Mouse (Mus musculus): ENCODE data around the gene Syne1. TPM values are rescaled to one million over a fixed set of nuclear protein-coding genes. Genes with fewer than 3 reads are reported as not detected.

Gene Syne1
- polyA plus RNA-seq, 1 experiment from 2014 or later: 7.9 TPM

GRCm38 (mm10) chr10:5343211-5343610 is 208.1 kb downstream of the Syne1 start:
- Histone ChIP-seq H3K27ac (ENCODE audit: low read depth) (no peak overlapping the region), H3K9me3 (ENCODE audit: low read depth, low read length) (no peaks in the 10 kb centered on the region), H3K36me3 (ENCODE audit: insufficient read depth) (no peaks in the 10 kb centered on the region), H3K4me2 (no peak overlapping the region), H3K27me3 (ENCODE audit: insufficient read depth, low read length) (no peaks in the 10 kb centered on the region), H3K9ac (no peak overlapping the region), H3K4me1 (ENCODE audit: insufficient read depth) (no peaks in the 10 kb centered on the region), H3K4me3 (ENCODE audit: low read depth, low read length) (no peak overlapping the region)
- WGBS: 43% methylated on average over 4 of the region's 4 CpGs
- ATAC-seq (ENCODE audit: insufficient read depth) (no peak), DNase-seq (no peak)
- TF ChIP-seq CTCF (IDR thresholded peaks at IDR 0.05; ENCODE audit: low read depth): no peak

GRCm38 (mm10) chr10:5336394-5336793 is 214.9 kb downstream of the Syne1 start:
- DNase-seq (no peak), ATAC-seq (ENCODE audit: insufficient read depth) (no peak)
- Histone ChIP-seq H3K4me2 (no peak overlapping the region), H3K4me3 (ENCODE audit: low read depth, low read length) (no peak overlapping the region), H3K36me3 (ENCODE audit: insufficient read depth) (no peaks in the 10 kb centered on the region), H3K4me1 (ENCODE audit: insufficient read depth) (no peaks in the 10 kb centered on the region), H3K27ac (ENCODE audit: low read depth) (no peak overlapping the region), H3K9me3 (ENCODE audit: low read depth, low read length) (no peaks in the 10 kb centered on the region), H3K9ac (no peak overlapping the region), H3K27me3 (ENCODE audit: insufficient read depth, low read length) (no peaks in the 10 kb centered on the region)
- peak; percentile 50 for TF ChIP-seq CTCF (IDR thresholded peaks at IDR 0.05; ENCODE audit: low read depth)

GRCm38 (mm10) chr10:5332801-5333200 is 218.5 kb downstream of the Syne1 start:
- Histone ChIP-seq H3K9ac (no peak overlapping the region), H3K4me2 (no peak overlapping the region), H3K4me3 (ENCODE audit: low read depth, low read length) (no peak overlapping the region), H3K27ac (ENCODE audit: low read depth) (no peak overlapping the region), H3K9me3 (ENCODE audit: low read depth, low read length) (no peaks in the 10 kb centered on the region), H3K27me3 (ENCODE audit: insufficient read depth, low read length) (no peaks in the 10 kb centered on the region), H3K36me3 (ENCODE audit: insufficient read depth) (no peaks in the 10 kb centered on the region), H3K4me1 (ENCODE audit: insufficient read depth) (no peaks in the 10 kb centered on the region)
- ATAC-seq (ENCODE audit: insufficient read depth) (no peak), DNase-seq (no peak)
- WGBS: 82% methylated on average over 5 of the region's 5 CpGs
- no peak for TF ChIP-seq CTCF (IDR thresholded peaks at IDR 0.05; ENCODE audit: low read depth)

- no peak for TF ChIP-seq CTCF (IDR thresholded peaks at IDR 0.05; ENCODE audit: low read depth)
- 60% methylated on average over 9 of the region's 9 CpGs for WGBS
- H3K27me3 ChIP-seq (ENCODE audit: insufficient read depth, low read length): no peaks in the 10 kb centered on the region
- ATAC-seq (ENCODE audit: insufficient read depth) (no peak), DNase-seq (no peak)
- no peak overlapping the region for H3K9ac ChIP-seq
- H3K36me3 ChIP-seq (ENCODE audit: insufficient read depth): no peaks in the 10 kb centered on the region
- no peaks in the 10 kb centered on the region for H3K9me3 ChIP-seq (ENCODE audit: low read depth, low read length)
- no peaks in the 10 kb centered on the region for H3K4me1 ChIP-seq (ENCODE audit: insufficient read depth)
- H3K4me3 ChIP-seq (ENCODE audit: low read depth, low read length): no peak overlapping the region
- no peak overlapping the region for H3K4me2 ChIP-seq
- H3K27ac ChIP-seq (ENCODE audit: low read depth): no peak overlapping the region
Observed at GRCm38 (mm10) chr10:5326716-5327115, 224.6 kb downstream of the Syne1 start.

- 68% methylated on average over 11 of the region's 11 CpGs for WGBS
Observed at GRCm38 (mm10) chr10:5323741-5324395, 227.4 kb downstream of the Syne1 start.

GRCm38 (mm10) chr10:5322562-5322961 is 228.7 kb downstream of the Syne1 start:
- no peak overlapping the region for H3K4me2 ChIP-seq
- no peaks in the 10 kb centered on the region for H3K4me1 ChIP-seq (ENCODE audit: insufficient read depth)
- ATAC-seq (ENCODE audit: insufficient read depth) (no peak), DNase-seq (no peak)
- TF ChIP-seq CTCF (IDR thresholded peaks at IDR 0.05; ENCODE audit: low read depth): 0 out of 2 replicates have a peak, but pooled peaks have one; percentile 4
- 27% methylated on average over 7 of the region's 7 CpGs for WGBS
- no peaks in the 10 kb centered on the region for H3K36me3 ChIP-seq (ENCODE audit: insufficient read depth)
- H3K27ac ChIP-seq (ENCODE audit: low read depth): no peak overlapping the region
- H3K4me3 ChIP-seq (ENCODE audit: low read depth, low read length): no peak overlapping the region
- H3K9ac ChIP-seq: no peak overlapping the region
- no peaks in the 10 kb centered on the region for H3K9me3 ChIP-seq (ENCODE audit: low read depth, low read length)
- H3K27me3 ChIP-seq (ENCODE audit: insufficient read depth, low read length): no peaks in the 10 kb centered on the region

More at GRCm38 (mm10) chr10:5323741-5324395, 227.4 kb downstream of the Syne1 start:
- no peak for TF ChIP-seq CTCF (IDR thresholded peaks at IDR 0.05; ENCODE audit: low read depth)
- no peak for ATAC-seq (ENCODE audit: insufficient read depth)
- H3K4me2 ChIP-seq: no peak overlapping the region
- no peaks in the 10 kb centered on the region for H3K9me3 ChIP-seq (ENCODE audit: low read depth, low read length)
- no peaks in the 10 kb centered on the region for H3K4me1 ChIP-seq (ENCODE audit: insufficient read depth)
- no peak overlapping the region for H3K9ac ChIP-seq
- no peaks in the 10 kb centered on the region for H3K36me3 ChIP-seq (ENCODE audit: insufficient read depth)
- no peak overlapping the region for H3K27ac ChIP-seq (ENCODE audit: low read depth)
- no peaks in the 10 kb centered on the region for H3K27me3 ChIP-seq (ENCODE audit: insufficient read depth, low read length)
- DNase-seq: no peak
- H3K4me3 ChIP-seq (ENCODE audit: low read depth, low read length): no peak overlapping the region

GRCm38 (mm10) chr10:5317602-5318001 is 233.7 kb downstream of the Syne1 start:
- 6% methylated on average over 6 of the region's 6 CpGs for WGBS
- no peak overlapping the region for H3K27ac ChIP-seq (ENCODE audit: low read depth)
- no peaks in the 10 kb centered on the region for H3K36me3 ChIP-seq (ENCODE audit: insufficient read depth)
- ATAC-seq (ENCODE audit: insufficient read depth) (peak; percentile 77; the same call in 1 of the 2 replicates), DNase-seq (peak; percentile 85)
- H3K9me3 ChIP-seq (ENCODE audit: low read depth, low read length): no peaks in the 10 kb centered on the region
- peak; percentile 84 for TF ChIP-seq CTCF (IDR thresholded peaks at IDR 0.05; ENCODE audit: low read depth)
- no peaks in the 10 kb centered on the region for H3K27me3 ChIP-seq (ENCODE audit: insufficient read depth, low read length)
- H3K9ac ChIP-seq: no peak overlapping the region
- no peak overlapping the region for H3K4me3 ChIP-seq (ENCODE audit: low read depth, low read length)
- no peaks in the 10 kb centered on the region for H3K4me1 ChIP-seq (ENCODE audit: insufficient read depth)
- no peak overlapping the region for H3K4me2 ChIP-seq

Data from lung, embryonic 14.5 days (tissue).